Mouse (Mus musculus): ENCODE data around the gene Adgrb2. TPM values are rescaled to one million over a fixed set of nuclear protein-coding genes. Genes with fewer than 3 reads are reported as not detected.

The Adgrb2 gene
- polyA plus RNA-seq, 1 experiment from 2014 or later, result not detected

- no peak for TF ChIP-seq EP300 (IDR thresholded peaks at IDR 0.05; ENCODE audit: low read depth)
- TF ChIP-seq CTCF (IDR thresholded peaks at IDR 0.05; ENCODE audit: low read depth), result no peak
- ATAC-seq, result no peak
- peaks cover 83% of the 10 kb centered on the region for H3K27me3 ChIP-seq (ENCODE audit: insufficient read depth, low read length)
- peak overlapping the region; percentile 40 for H3K4me3 ChIP-seq (ENCODE audit: low read depth, low read length)
- peak overlapping the region; percentile 71 for H3K4me2 ChIP-seq (ENCODE audit: low read depth, low read length)
- WGBS (ENCODE audit: insufficient replicate concordance), result 3% methylated on average over 23 of the region's 48 CpGs
- H3K9me3 ChIP-seq (ENCODE audit: low read length), result no peaks in the 10 kb centered on the region
- no peak overlapping the region for H3K9ac ChIP-seq (replicated peaks)
- H3K27ac ChIP-seq (ENCODE audit: low read depth), result no peak overlapping the region
- no peak for DNase-seq
- peaks cover 15% of the 10 kb centered on the region for H3K4me1 ChIP-seq (ENCODE audit: insufficient read depth)
- no peaks in the 10 kb centered on the region for H3K36me3 ChIP-seq (replicated peaks; ENCODE audit: insufficient read depth, low read length)
Observed at GRCm38 (mm10) chr4:129985161-129985670, 546 bp downstream of the Adgrb2 start.

- 2% methylated on average over 56 of the region's 58 CpGs for WGBS (ENCODE audit: insufficient replicate concordance)
- H3K4me2 ChIP-seq (ENCODE audit: low read depth, low read length), result peak overlapping the region; percentile 71
- peak; percentile 38 for TF ChIP-seq CTCF (IDR thresholded peaks at IDR 0.05; ENCODE audit: low read depth)
- no peak for TF ChIP-seq EP300 (IDR thresholded peaks at IDR 0.05; ENCODE audit: low read depth)
- DNase-seq, result peak; percentile 40
- H3K27me3 ChIP-seq (ENCODE audit: insufficient read depth, low read length), result peaks cover 82% of the 10 kb centered on the region
- H3K4me1 ChIP-seq (ENCODE audit: insufficient read depth), result peaks cover 15% of the 10 kb centered on the region
- no peak for ATAC-seq
- no peak overlapping the region for H3K27ac ChIP-seq (ENCODE audit: low read depth)
- H3K36me3 ChIP-seq (replicated peaks; ENCODE audit: insufficient read depth, low read length), result no peaks in the 10 kb centered on the region
- H3K9me3 ChIP-seq (ENCODE audit: low read length), result no peaks in the 10 kb centered on the region
- H3K9ac ChIP-seq (replicated peaks), result no peak overlapping the region
- H3K4me3 ChIP-seq (ENCODE audit: low read depth, low read length), result peak overlapping the region; percentile 40; the same call in 1 of the 2 replicates
Observed at GRCm38 (mm10) chr4:129985671-129986441, 1.2 kb downstream of the Adgrb2 start.

GRCm38 (mm10) chr4:129987825-129988504, 3.3 kb downstream of the Adgrb2 start:
- Histone ChIP-seq H3K4me3 (ENCODE audit: low read depth, low read length) (peak overlapping the region; percentile 49), H3K27me3 (ENCODE audit: insufficient read depth, low read length) (peaks cover 67% of the 10 kb centered on the region)
- DNase-seq, result peak; percentile 44

GRCm38 (mm10) chr4:129989925-129990324, 5.3 kb downstream of the Adgrb2 start:
- WGBS (ENCODE audit: insufficient replicate concordance), result 86% methylated on average over 4 of the region's 4 CpGs
- H3K9me3 ChIP-seq (ENCODE audit: low read length), result no peaks in the 10 kb centered on the region
- no peak overlapping the region for H3K9ac ChIP-seq (replicated peaks)
- DNase-seq (no peak), ATAC-seq (no peak)
- H3K4me3 ChIP-seq (ENCODE audit: low read depth, low read length), result no peak overlapping the region
- no peak overlapping the region for H3K27ac ChIP-seq (ENCODE audit: low read depth)
- peaks cover 51% of the 10 kb centered on the region for H3K27me3 ChIP-seq (ENCODE audit: insufficient read depth, low read length)
- H3K4me2 ChIP-seq (ENCODE audit: low read depth, low read length), result no peak overlapping the region
- peaks cover 15% of the 10 kb centered on the region for H3K4me1 ChIP-seq (ENCODE audit: insufficient read depth)
- TF ChIP-seq EP300 (IDR thresholded peaks at IDR 0.05; ENCODE audit: low read depth) (no peak), CTCF (IDR thresholded peaks at IDR 0.05; ENCODE audit: low read depth) (no peak)
- no peaks in the 10 kb centered on the region for H3K36me3 ChIP-seq (replicated peaks; ENCODE audit: insufficient read depth, low read length)

More at GRCm38 (mm10) chr4:129987825-129988504, 3.3 kb downstream of the Adgrb2 start:
- no peak overlapping the region for H3K27ac ChIP-seq (ENCODE audit: low read depth)
- 0 out of 2 replicates have a peak overlapping the region, but pooled peaks have one; percentile 11 for H3K9ac ChIP-seq (replicated peaks)
- 4% methylated on average over 48 of the region's 53 CpGs for WGBS (ENCODE audit: insufficient replicate concordance)
- TF ChIP-seq CTCF (IDR thresholded peaks at IDR 0.05; ENCODE audit: low read depth), result no peak
- no peaks in the 10 kb centered on the region for H3K9me3 ChIP-seq (ENCODE audit: low read length)
- H3K4me1 ChIP-seq (ENCODE audit: insufficient read depth), result peaks cover 15% of the 10 kb centered on the region
- no peak for ATAC-seq
- no peaks in the 10 kb centered on the region for H3K36me3 ChIP-seq (replicated peaks; ENCODE audit: insufficient read depth, low read length)
- H3K4me2 ChIP-seq (ENCODE audit: low read depth, low read length), result peak overlapping the region; percentile 73

- H3K27me3 ChIP-seq (ENCODE audit: insufficient read depth, low read length), result peaks cover 24% of the 10 kb centered on the region
- no peak overlapping the region for H3K4me3 ChIP-seq (ENCODE audit: low read depth, low read length)
- DNase-seq (no peak), ATAC-seq (no peak)
- WGBS (ENCODE audit: insufficient replicate concordance), result 72% methylated on average over 16 of the region's 16 CpGs
- no peak overlapping the region for H3K27ac ChIP-seq (ENCODE audit: low read depth)
- H3K9me3 ChIP-seq (ENCODE audit: low read length), result no peaks in the 10 kb centered on the region
- no peaks in the 10 kb centered on the region for H3K36me3 ChIP-seq (replicated peaks; ENCODE audit: insufficient read depth, low read length)
- TF ChIP-seq EP300 (IDR thresholded peaks at IDR 0.05; ENCODE audit: low read depth) (no peak), CTCF (IDR thresholded peaks at IDR 0.05; ENCODE audit: low read depth) (no peak)
- H3K9ac ChIP-seq (replicated peaks), result no peak overlapping the region
- H3K4me2 ChIP-seq (ENCODE audit: low read depth, low read length), result no peak overlapping the region
- H3K4me1 ChIP-seq (ENCODE audit: insufficient read depth), result peaks cover 4% of the 10 kb centered on the region; the same call in 1 of the 2 replicates
Observed at GRCm38 (mm10) chr4:129992720-129993119, 8.1 kb downstream of the Adgrb2 start.

GRCm38 (mm10) chr4:129993213-129993612, 8.5 kb downstream of the Adgrb2 start:
- H3K36me3 ChIP-seq (replicated peaks; ENCODE audit: insufficient read depth, low read length), result no peaks in the 10 kb centered on the region
- DNase-seq, result no peak
- H3K4me3 ChIP-seq (ENCODE audit: low read depth, low read length), result no peak overlapping the region
- no peaks in the 10 kb centered on the region for H3K9me3 ChIP-seq (ENCODE audit: low read length)
- peaks cover under 1% of the 10 kb centered on the region; the same call in 1 of the 2 replicates for H3K4me1 ChIP-seq (ENCODE audit: insufficient read depth)
- no peak overlapping the region for H3K27ac ChIP-seq (ENCODE audit: low read depth)
- 83% methylated on average over 5 of the region's 5 CpGs for WGBS (ENCODE audit: insufficient replicate concordance)
- H3K27me3 ChIP-seq (ENCODE audit: insufficient read depth, low read length), result peaks cover 23% of the 10 kb centered on the region
- ATAC-seq, result no peak
- no peak overlapping the region for H3K9ac ChIP-seq (replicated peaks)
- no peak overlapping the region for H3K4me2 ChIP-seq (ENCODE audit: low read depth, low read length)
- TF ChIP-seq EP300 (IDR thresholded peaks at IDR 0.05; ENCODE audit: low read depth) (no peak), CTCF (IDR thresholded peaks at IDR 0.05; ENCODE audit: low read depth) (no peak)
